Mouse (Mus musculus) cerebellum, adult 11-12 months (tissue): ENCODE measurements at regions not wholly inside any gene's neighbourhood (a gene's known extent, or its start where the extent isn't known, plus 50 kb on each side); places are given as distances from the start of the nearest gene placed in this dataset.
A peak's percentile ranks its signal among the peaks of the same experiment; 100 is the strongest.

Experiments
- DNase-seq: peaks from one replicate; pipeline ENCODE4 v3.0.0; 2022

GRCm38 (mm10) chr9:47133873-47134272 lies 135.3 kb downstream of the Gm4791 start:
- DNase-seq = no peak

GRCm38 (mm10) chr9:47134479-47134878 lies 135.9 kb downstream of the Gm4791 start:
- DNase-seq = no peak

GRCm38 (mm10) chr9:47136641-47137040 lies 138.1 kb downstream of the Gm4791 start:
- DNase-seq = no peak

GRCm38 (mm10) chr9:47153471-47153870 lies 154.9 kb downstream of the Gm4791 start:
- no peak for DNase-seq

- no peak for DNase-seq
Observed at GRCm38 (mm10) chr9:47165480-47166131, 167.1 kb downstream of the Gm4791 start.

GRCm38 (mm10) chr9:47167681-47168240 lies 169.2 kb downstream of the Gm4791 start:
- DNase-seq = no peak

- DNase-seq = no peak
Observed at GRCm38 (mm10) chr9:47176044-47176443, 177.5 kb downstream of the Gm4791 start.

- no peak for DNase-seq
Observed at GRCm38 (mm10) chr9:47218101-47218500, 219.6 kb downstream of the Gm4791 start.

GRCm38 (mm10) chr9:47223536-47223935 lies 225.0 kb downstream of the Gm4791 start:
- no peak for DNase-seq

- DNase-seq = no peak
Observed at GRCm38 (mm10) chr9:47224249-47224648, 225.7 kb downstream of the Gm4791 start.

- peak; percentile 95 for DNase-seq
Observed at GRCm38 (mm10) chr9:47226476-47227271, 228.1 kb downstream of the Gm4791 start.

- no peak for DNase-seq
Observed at GRCm38 (mm10) chr9:47227298-47227697, 228.8 kb downstream of the Gm4791 start.

- DNase-seq = no peak
Observed at GRCm38 (mm10) chr9:47228736-47229135, 230.2 kb downstream of the Gm4791 start.

- no peak for DNase-seq
Observed at GRCm38 (mm10) chr9:47229296-47229695, 230.8 kb downstream of the Gm4791 start.

- DNase-seq = peak; percentile 87
Observed at GRCm38 (mm10) chr9:47240950-47241349, 242.4 kb downstream of the Gm4791 start.

- DNase-seq = no peak
Observed at GRCm38 (mm10) chr9:47242051-47242450, 243.5 kb downstream of the Gm4791 start.

- DNase-seq = no peak
Observed at GRCm38 (mm10) chr9:47242526-47242925, 244.0 kb downstream of the Gm4791 start.

GRCm38 (mm10) chr9:47249029-47249428 lies 250.5 kb downstream of the Gm4791 start:
- DNase-seq = peak; percentile 25

GRCm38 (mm10) chr9:47251160-47251559 lies 252.6 kb downstream of the Gm4791 start:
- DNase-seq = no peak

- DNase-seq = no peak
Observed at GRCm38 (mm10) chr9:47253836-47254657, 255.5 kb downstream of the Gm4791 start.

GRCm38 (mm10) chr9:47265946-47266490 lies 264.0 kb upstream of the Cadm1 start:
- DNase-seq = no peak

GRCm38 (mm10) chr9:47276303-47277005 lies 253.5 kb upstream of the Cadm1 start:
- no peak for DNase-seq
